Mouse (Mus musculus) kidney, postnatal 25 days (tissue): ENCODE measurements around the gene Cnksr1.

ENCODE experiments used
- DNase-seq, 2 experiments: peaks; one replicate each; pipeline ENCODE4 v3.0.0; 2021; ENCODE audit warnings: mixed read lengths in 2 of 2

Gene Cnksr1

GRCm38 (mm10) chr4:134202904-134203303, 35.3 kb downstream of the Cnksr1 start, which contains the start of gene Gm7534:
Gene Gm7534 (minus strand): TSS chr4:134203004.
- DNase-seq, result no peak

GRCm38 (mm10) chr4:134199371-134199770, 38.8 kb downstream of the Cnksr1 start:
- DNase-seq, result no peak

- DNase-seq, result no peak
These were observed 51.9 kb downstream of the Cnksr1 start for GRCm38 (mm10) chr4:134186268-134186667.

- DNase-seq, result no peak
These were observed 52.6 kb downstream of the Cnksr1 start for GRCm38 (mm10) chr4:134185569-134185968.

GRCm38 (mm10) chr4:134183711-134184110, 54.5 kb downstream of the Cnksr1 start:
- DNase-seq, result no peak

GRCm38 (mm10) chr4:134181825-134182224, 56.4 kb downstream of the Cnksr1 start:
- no peak for DNase-seq

GRCm38 (mm10) chr4:134181112-134181511, 57.1 kb downstream of the Cnksr1 start:
- no peak for DNase-seq
